Mouse (Mus musculus): ENCODE measurements around the gene Scgb1c1. TPM values are rescaled to one million over a fixed set of nuclear protein-coding genes. Genes with fewer than 3 reads are reported as not detected.

Scgb1c1 gene
- polyA plus RNA-seq, 1 experiment from 2014 or later: not detected

DNA sequence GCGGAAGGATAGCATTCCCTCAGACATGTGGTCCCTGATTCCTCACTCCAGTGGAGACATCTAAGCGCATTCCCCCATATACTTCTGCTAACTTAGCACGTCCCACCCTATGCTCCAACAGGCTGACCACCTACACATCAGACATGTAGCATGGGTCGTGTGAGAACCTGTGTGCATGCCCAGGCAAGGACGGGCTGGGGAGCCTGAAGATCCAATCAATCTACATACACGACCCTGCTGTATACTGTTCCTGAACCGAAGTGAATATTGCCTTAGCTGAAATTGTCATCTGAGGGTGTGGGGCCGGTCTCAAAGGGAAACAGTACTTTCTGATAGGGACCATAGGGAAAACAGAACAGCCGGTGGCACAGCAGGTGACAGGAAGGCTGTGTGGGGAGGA is 9.8 kb downstream of the Scgb1c1 start:
- H3K4me2 ChIP-seq (ENCODE audit: low read depth, low read length): peak overlapping the region; percentile 85
- peak overlapping the region; percentile 99 for H3K27ac ChIP-seq (ENCODE audit: low read depth)
- peak overlapping the region; percentile 80 for H3K4me3 ChIP-seq (ENCODE audit: low read depth, low read length)
- 56% methylated on average over 9 of the region's 9 CpGs for WGBS (ENCODE audit: insufficient replicate concordance)
- H3K9ac ChIP-seq (replicated peaks): peak overlapping the region; percentile 90
- no peak for DNase-seq
- no peaks in the 10 kb centered on the region for H3K27me3 ChIP-seq (ENCODE audit: insufficient read depth, low read length)
- no peak for ATAC-seq
- TF ChIP-seq EP300 (IDR thresholded peaks at IDR 0.05; ENCODE audit: low read depth) (no peak), CTCF (IDR thresholded peaks at IDR 0.05; ENCODE audit: low read depth) (no peak)
- H3K36me3 ChIP-seq (replicated peaks; ENCODE audit: insufficient read depth, low read length): peaks cover 39% of the 10 kb centered on the region
- H3K4me1 ChIP-seq (ENCODE audit: insufficient read depth): peaks cover 34% of the 10 kb centered on the region
- H3K9me3 ChIP-seq (ENCODE audit: low read length): no peaks in the 10 kb centered on the region

DNA sequence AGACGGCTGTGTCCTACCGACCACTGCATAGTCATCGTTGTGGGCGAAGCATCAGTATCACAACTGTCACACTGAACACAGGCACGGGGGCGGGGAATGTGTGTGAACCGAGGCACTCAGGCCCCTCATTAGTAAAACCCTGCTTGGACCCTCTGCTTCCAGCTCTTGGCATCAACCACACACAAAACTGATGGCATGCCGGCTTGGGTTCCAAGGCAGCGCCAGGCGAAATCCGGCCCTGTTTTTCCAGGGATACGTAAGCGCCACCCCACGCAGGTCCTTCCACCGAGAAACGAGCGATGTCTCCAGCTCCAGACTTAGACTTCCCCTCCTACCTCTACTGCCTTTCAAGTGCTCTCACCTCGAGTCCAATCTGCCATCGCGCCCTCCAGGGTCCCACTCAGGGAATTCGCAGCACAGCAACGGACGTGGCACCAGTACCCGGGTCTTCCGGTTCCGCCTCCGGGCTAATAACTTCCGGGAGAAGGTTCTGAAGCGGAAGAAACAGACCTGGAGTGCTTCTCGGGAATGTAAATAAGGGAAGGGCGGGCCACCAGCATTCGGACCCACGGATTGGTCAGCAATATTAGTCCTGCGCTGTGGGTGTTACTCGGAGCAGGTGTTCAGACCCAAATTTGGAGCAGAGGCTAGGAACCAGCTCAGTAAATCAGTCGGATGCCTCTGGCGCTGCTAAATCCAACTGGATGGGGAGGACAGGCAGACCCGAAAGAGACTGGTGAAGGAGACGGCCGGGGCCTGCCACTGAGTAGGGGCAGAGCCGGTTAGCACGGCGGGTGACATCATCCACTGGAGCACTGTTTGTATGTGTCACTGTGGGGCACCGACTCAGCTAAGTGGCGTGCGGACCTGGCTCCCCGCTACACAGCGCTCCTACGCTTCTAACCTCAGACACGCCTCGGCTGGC is 10.8 kb downstream of the Scgb1c1 start, which contains the start of gene Gm45785:
Gene Gm45785 (minus strand): TSS at position 472 of the 925 bp plus-strand sequence.
- ATAC-seq: peak; percentile 79
- under 1% methylated on average over 51 of the region's 51 CpGs for WGBS (ENCODE audit: insufficient replicate concordance)

DNA sequence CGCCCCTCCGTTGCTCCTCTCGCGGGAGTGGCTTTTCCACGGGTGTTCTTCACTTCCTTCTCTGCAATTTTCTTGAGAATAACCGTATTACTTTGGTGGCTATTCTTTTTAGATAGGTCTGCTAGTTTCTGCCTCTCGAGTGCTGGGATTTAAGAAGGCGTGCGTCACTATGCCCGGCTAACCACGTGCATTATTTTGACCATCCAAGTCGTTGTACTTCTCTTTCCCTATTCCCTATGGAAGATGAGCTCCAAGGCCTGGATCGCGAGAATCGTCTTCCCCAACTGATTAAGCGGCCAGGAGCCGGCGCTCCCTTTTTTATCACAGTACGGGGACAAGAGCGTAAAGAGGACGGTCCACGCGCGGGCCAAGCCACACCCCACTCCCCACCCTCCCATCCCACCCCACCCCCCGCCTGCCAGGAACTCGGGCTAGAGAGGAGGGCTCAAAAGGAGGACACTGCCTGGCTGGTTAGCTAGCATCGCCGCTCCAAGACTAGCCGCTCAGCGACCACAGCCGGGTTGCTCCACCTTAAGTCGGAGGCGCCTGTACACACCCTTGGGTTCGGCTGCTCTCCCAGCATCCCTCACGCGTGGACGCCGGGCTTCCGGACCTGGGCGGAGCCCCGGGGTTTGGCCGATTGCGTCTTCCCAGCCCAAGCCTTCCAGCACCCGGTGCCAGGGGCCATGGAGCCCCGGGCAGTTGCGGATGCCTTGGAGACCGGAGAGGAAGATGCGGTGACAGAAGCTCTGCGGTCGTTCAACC is 11.6 kb downstream of the Scgb1c1 start, which contains the start of gene Ric8a:
Gene Ric8a (plus strand): TSS at position 173 of the 765 bp plus-strand sequence.
- peaks cover 34% of the 10 kb centered on the region for H3K4me1 ChIP-seq (ENCODE audit: insufficient read depth)
- H3K9me3 ChIP-seq (ENCODE audit: low read length): no peaks in the 10 kb centered on the region
- H3K9ac ChIP-seq (replicated peaks): peak within 1 kb of the TSS; percentile 90
- DNase-seq: peak; percentile 92
- H3K36me3 ChIP-seq (replicated peaks; ENCODE audit: insufficient read depth, low read length): peaks cover 53% of the 10 kb centered on the region
- TF ChIP-seq CTCF (IDR thresholded peaks at IDR 0.05; ENCODE audit: low read depth) (no peak), EP300 (IDR thresholded peaks at IDR 0.05; ENCODE audit: low read depth) (no peak)
- H3K27me3 ChIP-seq (ENCODE audit: insufficient read depth, low read length): no peaks in the 10 kb centered on the region
- peak within 1 kb of the TSS; percentile 85 for H3K4me2 ChIP-seq (ENCODE audit: low read depth, low read length)
- H3K4me3 ChIP-seq (ENCODE audit: low read depth, low read length): peak within 1 kb of the TSS; percentile 80
- H3K27ac ChIP-seq (ENCODE audit: low read depth): peak within 1 kb of the TSS; percentile 99
- peak; percentile 71 for ATAC-seq
- WGBS (ENCODE audit: insufficient replicate concordance): 1% methylated on average over 50 of the region's 50 CpGs

More for the DNA sequence above, 10.8 kb downstream of the Scgb1c1 start, which contains the start of gene Gm45785:
- Histone ChIP-seq H3K27me3 (ENCODE audit: insufficient read depth, low read length) (no peaks in the 10 kb centered on the region), H3K27ac (ENCODE audit: low read depth) (peak within 1 kb of the TSS; percentile 99), H3K36me3 (replicated peaks; ENCODE audit: insufficient read depth, low read length) (peaks cover 48% of the 10 kb centered on the region), H3K4me2 (ENCODE audit: low read depth, low read length) (peak within 1 kb of the TSS; percentile 85), H3K9ac (replicated peaks) (peak within 1 kb of the TSS; percentile 90), H3K4me1 (ENCODE audit: insufficient read depth) (peaks cover 34% of the 10 kb centered on the region), H3K9me3 (ENCODE audit: low read length) (no peaks in the 10 kb centered on the region), H3K4me3 (ENCODE audit: low read depth, low read length) (peak within 1 kb of the TSS; percentile 80)
- TF ChIP-seq EP300 (IDR thresholded peaks at IDR 0.05; ENCODE audit: low read depth) (peak; percentile 57; the same call in 1 of the 2 replicates), CTCF (IDR thresholded peaks at IDR 0.05; ENCODE audit: low read depth) (peak; percentile 12; the same call in 1 of the 2 replicates)
- DNase-seq: peak; percentile 88

DNA sequence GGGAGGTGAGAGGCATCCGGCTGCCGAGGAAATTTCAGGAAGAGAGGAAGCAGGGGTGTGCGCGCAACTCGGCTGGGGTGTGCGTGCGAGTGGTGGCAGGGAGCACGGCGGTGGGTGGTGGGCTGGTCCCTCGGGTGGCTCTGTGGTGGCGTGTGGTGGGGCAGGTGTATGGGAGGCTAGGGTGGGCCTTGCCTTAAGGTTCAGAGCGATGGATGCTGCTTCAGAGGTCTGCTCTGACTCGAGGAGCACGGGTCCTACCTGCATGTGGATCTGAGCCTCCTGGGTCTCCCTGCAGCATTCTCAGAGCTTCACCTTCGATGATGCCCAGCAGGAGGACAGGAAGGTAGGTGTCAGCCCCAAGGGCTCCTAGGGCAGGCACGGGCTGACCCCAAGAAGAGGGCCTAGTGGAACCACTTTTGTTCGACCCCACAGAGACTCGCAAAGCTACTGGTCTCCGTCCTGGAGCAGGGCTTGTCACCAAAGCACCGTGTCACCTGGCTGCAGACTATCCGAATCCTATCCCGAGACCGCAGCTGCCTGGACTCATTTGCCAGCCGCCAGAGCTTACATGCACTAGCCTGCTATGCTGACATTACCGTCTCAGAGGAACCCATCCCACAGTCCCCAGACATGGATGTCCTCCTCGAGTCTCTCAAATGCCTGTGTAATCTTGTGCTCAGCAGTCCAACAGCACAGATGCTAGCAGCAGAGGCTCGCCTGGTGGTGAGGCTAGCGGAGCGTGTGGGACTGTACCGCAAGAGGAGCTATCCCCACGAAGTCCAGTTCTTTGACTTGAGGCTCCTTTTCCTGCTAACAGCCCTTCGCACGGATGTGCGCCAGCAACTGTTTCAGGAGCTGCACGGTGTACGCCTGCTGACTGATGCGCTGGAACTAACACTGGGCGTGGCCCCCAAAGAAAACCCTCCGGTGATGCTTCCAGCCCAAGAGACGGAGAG is 12.5 kb downstream of the Scgb1c1 start, which contains the start of gene Bet1l:
Gene Bet1l (minus strand): TSS at position 28 of the 956 bp plus-strand sequence.
- Histone ChIP-seq H3K4me2 (ENCODE audit: low read depth, low read length) (peak within 1 kb of the TSS; percentile 85), H3K9ac (replicated peaks) (peak within 1 kb of the TSS; percentile 90), H3K36me3 (replicated peaks; ENCODE audit: insufficient read depth, low read length) (peaks cover 57% of the 10 kb centered on the region), H3K4me3 (ENCODE audit: low read depth, low read length) (peak within 1 kb of the TSS; percentile 80), H3K27me3 (ENCODE audit: insufficient read depth, low read length) (no peaks in the 10 kb centered on the region), H3K27ac (ENCODE audit: low read depth) (peak within 1 kb of the TSS; percentile 99), H3K4me1 (ENCODE audit: insufficient read depth) (peaks cover 32% of the 10 kb centered on the region), H3K9me3 (ENCODE audit: low read length) (no peaks in the 10 kb centered on the region)
- 28% methylated on average over 40 of the region's 40 CpGs for WGBS (ENCODE audit: insufficient replicate concordance)
- DNase-seq: no peak
- peak; percentile 3 for ATAC-seq
- TF ChIP-seq CTCF (IDR thresholded peaks at IDR 0.05; ENCODE audit: low read depth) (no peak), EP300 (IDR thresholded peaks at IDR 0.05; ENCODE audit: low read depth) (no peak)

- WGBS (ENCODE audit: insufficient replicate concordance): 84% methylated on average over 8 of the region's 8 CpGs
Observed at GRCm38 (mm10) chr7:140858746-140859145, 13.4 kb downstream of the Scgb1c1 start.

More at GRCm38 (mm10) chr7:140858746-140859145, 13.4 kb downstream of the Scgb1c1 start:
- Histone ChIP-seq H3K4me2 (ENCODE audit: low read depth, low read length) (peak overlapping the region; percentile 85), H3K9ac (replicated peaks) (peak overlapping the region; percentile 90; the same call in 1 of the 2 replicates), H3K27ac (ENCODE audit: low read depth) (no peak overlapping the region), H3K4me1 (ENCODE audit: insufficient read depth) (peaks cover 25% of the 10 kb centered on the region), H3K36me3 (replicated peaks; ENCODE audit: insufficient read depth, low read length) (peaks cover 63% of the 10 kb centered on the region), H3K4me3 (ENCODE audit: low read depth, low read length) (no peak overlapping the region), H3K9me3 (ENCODE audit: low read length) (no peaks in the 10 kb centered on the region), H3K27me3 (ENCODE audit: insufficient read depth, low read length) (no peaks in the 10 kb centered on the region)
- no peak for DNase-seq
- ATAC-seq: no peak
- no peak for TF ChIP-seq EP300 (IDR thresholded peaks at IDR 0.05; ENCODE audit: low read depth)
- no peak for TF ChIP-seq CTCF (IDR thresholded peaks at IDR 0.05; ENCODE audit: low read depth)
